8 mouse cellular contexts compared by ENCODE assay signal in the genomic region with DNA sequence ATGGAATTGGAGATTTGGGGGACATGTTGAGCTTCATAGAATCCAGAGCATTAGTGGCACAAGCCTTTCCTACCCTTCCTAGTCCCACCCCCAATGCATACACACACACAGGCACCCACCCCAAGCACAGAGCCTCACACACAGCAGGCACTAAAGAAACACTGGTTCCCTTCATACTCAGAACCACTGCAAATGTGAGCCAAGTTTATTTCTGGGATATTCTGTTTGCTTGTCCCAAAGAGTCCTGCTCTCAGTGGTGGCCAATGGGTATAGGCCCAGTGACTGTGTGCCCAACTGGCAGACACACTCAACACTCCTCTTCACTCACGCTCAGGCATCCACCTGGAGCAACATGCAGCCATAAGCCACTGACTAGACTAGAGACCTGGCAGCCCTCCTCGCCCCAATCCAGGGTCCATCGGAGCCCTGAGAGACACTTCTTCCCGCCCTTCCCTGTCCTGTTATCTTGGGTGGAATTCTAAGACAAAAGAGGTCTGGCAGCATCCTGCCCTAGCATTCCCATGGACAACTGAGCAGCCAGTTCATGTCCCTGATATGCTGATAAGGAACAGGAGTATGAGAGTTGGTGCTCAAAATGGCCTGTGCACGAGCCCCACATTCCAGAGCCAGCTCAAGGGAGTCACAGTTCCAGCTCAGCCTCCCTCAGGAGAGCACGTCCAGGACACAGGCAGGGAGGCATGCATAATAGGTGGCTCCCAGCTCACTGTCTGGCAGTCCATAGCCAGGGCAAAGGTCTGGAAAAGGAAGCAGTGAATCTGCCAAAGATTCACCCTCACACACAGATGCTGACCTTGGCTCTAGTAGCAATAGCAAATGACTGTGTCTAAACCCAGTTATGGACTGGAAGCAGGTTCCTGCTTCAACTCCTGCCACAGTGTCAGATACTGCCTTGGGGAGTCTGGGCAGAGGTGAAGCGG. TPM values are rescaled to one million over a fixed set of nuclear protein-coding genes. Genes with fewer than 3 reads are reported as not detected.
DNase-seq lines count a peak whose midpoint lies in the region; ATAC-seq and TF ChIP-seq lines count a peak whose summit lies in the region.

No protein-coding gene starts in this region.

- H3K27ac ChIP-seq in midbrain, embryonic 16.5 days (ENCODE audit: low read length) = no peak overlapping the region
- no peak overlapping the region for H3K27ac ChIP-seq in midbrain, embryonic 14.5 days (replicated peaks; ENCODE audit: low read depth, low read length)
- peak overlapping the region; percentile 93 for H3K27ac ChIP-seq in kidney, postnatal 0 days
- peak overlapping the region; percentile 20; the same call in 1 of the 2 replicates for H3K27ac ChIP-seq in stomach, postnatal 0 days (replicated peaks)
- H3K27ac ChIP-seq in midbrain, embryonic 11.5 days (ENCODE audit: low read depth, low read length) = no peak overlapping the region

- DNase-seq in cerebellum, adult 9-10 months = peak; percentile 30
- DNase-seq in cerebellum, adult 11 months = no peak
- DNase-seq in midbrain, embryonic 14.5 days = no peak
- DNase-seq in kidney, postnatal 0 days (ENCODE audit: low spot score) = peak; percentile 74
- DNase-seq in stomach, postnatal 0 days (ENCODE audit: low spot score) = peak; percentile 13
- DNase-seq in urinary bladder, adult 18-20 months (ENCODE audit: low spot score in 2 of 2) = no peak
- DNase-seq in midbrain, embryonic 11.5 days (ENCODE audit: low spot score, missing footprints) = no peak

- no peaks in the 10 kb centered on the region for H3K36me3 ChIP-seq in midbrain, embryonic 16.5 days (ENCODE audit: control insufficient read depth, insufficient read depth, low read length)
- no peaks in the 10 kb centered on the region for H3K36me3 ChIP-seq in midbrain, embryonic 14.5 days (ENCODE audit: control insufficient read depth, insufficient read depth, low read length)
- no peaks in the 10 kb centered on the region for H3K36me3 ChIP-seq in kidney, postnatal 0 days (ENCODE audit: insufficient read depth, low read length)
- H3K36me3 ChIP-seq in stomach, postnatal 0 days (ENCODE audit: control insufficient read depth, insufficient read depth, low read length) = no peaks in the 10 kb centered on the region
- no peaks in the 10 kb centered on the region for H3K36me3 ChIP-seq in midbrain, embryonic 11.5 days (ENCODE audit: control insufficient read depth, insufficient read depth, low read length)

- no peak for ATAC-seq in midbrain, embryonic 16.5 days
- ATAC-seq in midbrain, embryonic 14.5 days (ENCODE audit: low FRiP score, low TSS enrichment) = no peak
- ATAC-seq in kidney, postnatal 0 days (replicated peaks; ENCODE audit: low FRiP score, low read depth) = peak; percentile 47
- no peak for ATAC-seq in stomach, postnatal 0 days (ENCODE audit: low FRiP score, low TSS enrichment)
- ATAC-seq in midbrain, embryonic 11.5 days (ENCODE audit: low FRiP score) = no peak

- peaks cover 42% of the 10 kb centered on the region for H3K4me1 ChIP-seq in midbrain, embryonic 16.5 days (ENCODE audit: control insufficient read depth, insufficient read depth, low read length)
- H3K4me1 ChIP-seq in midbrain, embryonic 14.5 days (ENCODE audit: control insufficient read depth, insufficient read depth, low read length) = peaks cover 42% of the 10 kb centered on the region
- H3K4me1 ChIP-seq in kidney, postnatal 0 days (replicated peaks; ENCODE audit: insufficient read depth, low read length) = peaks cover 84% of the 10 kb centered on the region
- H3K4me1 ChIP-seq in stomach, postnatal 0 days (replicated peaks; ENCODE audit: control insufficient read depth, insufficient read depth) = peaks cover 40% of the 10 kb centered on the region
- peaks cover 39% of the 10 kb centered on the region for H3K4me1 ChIP-seq in midbrain, embryonic 11.5 days (ENCODE audit: control insufficient read depth, insufficient read depth, low read length)

- no peaks in the 10 kb centered on the region for H3K27me3 ChIP-seq in midbrain, embryonic 16.5 days (ENCODE audit: control insufficient read depth, insufficient read depth, low read depth, low read length)
- H3K27me3 ChIP-seq in midbrain, embryonic 14.5 days (ENCODE audit: control insufficient read depth, insufficient read depth, low read length) = no peaks in the 10 kb centered on the region
- H3K27me3 ChIP-seq in kidney, postnatal 0 days (ENCODE audit: insufficient read depth, low read length) = no peaks in the 10 kb centered on the region
- no peaks in the 10 kb centered on the region for H3K27me3 ChIP-seq in stomach, postnatal 0 days (ENCODE audit: control insufficient read depth, insufficient read depth, low read length)
- H3K27me3 ChIP-seq in midbrain, embryonic 11.5 days (ENCODE audit: control insufficient read depth, insufficient read depth, low read length) = no peaks in the 10 kb centered on the region

- 72% methylated on average over 7 of the region's 7 CpGs for WGBS in midbrain, embryonic 16.5 days
- WGBS in midbrain, embryonic 14.5 days = 70% methylated on average over 7 of the region's 7 CpGs
- WGBS in kidney, postnatal 0 days = 39% methylated on average over 7 of the region's 7 CpGs
- WGBS in stomach, postnatal 0 days = 46% methylated on average over 7 of the region's 7 CpGs
- 71% methylated on average over 7 of the region's 7 CpGs for WGBS in midbrain, embryonic 11.5 days

- H3K4me2 ChIP-seq in midbrain, embryonic 16.5 days (ENCODE audit: low read length) = no peak overlapping the region
- no peak overlapping the region for H3K4me2 ChIP-seq in midbrain, embryonic 14.5 days (ENCODE audit: low read length)
- peak overlapping the region; percentile 88 for H3K4me2 ChIP-seq in kidney, postnatal 0 days (ENCODE audit: low read length)
- H3K4me2 ChIP-seq in stomach, postnatal 0 days (replicated peaks; ENCODE audit: low read depth) = peak overlapping the region; percentile 79
- H3K4me2 ChIP-seq in midbrain, embryonic 11.5 days = no peak overlapping the region

- peak overlapping the region; percentile 6; the same call in 1 of the 2 replicates for H3K9ac ChIP-seq in midbrain, embryonic 16.5 days (ENCODE audit: low read depth, low read length)
- no peak overlapping the region for H3K9ac ChIP-seq in midbrain, embryonic 14.5 days (replicated peaks; ENCODE audit: low read length)
- H3K9ac ChIP-seq in kidney, postnatal 0 days (ENCODE audit: low read depth, low read length) = peak overlapping the region; percentile 93; the same call in 1 of the 2 replicates
- no peak overlapping the region for H3K9ac ChIP-seq in stomach, postnatal 0 days (ENCODE audit: low read length)
- no peak overlapping the region for H3K9ac ChIP-seq in midbrain, embryonic 11.5 days (ENCODE audit: low read length)

- no peak overlapping the region for H3K4me3 ChIP-seq in midbrain, embryonic 16.5 days (ENCODE audit: low read depth, low read length)
- no peak overlapping the region for H3K4me3 ChIP-seq in midbrain, embryonic 14.5 days (replicated peaks; ENCODE audit: low read depth, low read length)
- H3K4me3 ChIP-seq in kidney, postnatal 0 days (replicated peaks; ENCODE audit: low read depth, low read length) = 0 out of 2 replicates have a peak overlapping the region, but pooled peaks have one; percentile 78
- no peak overlapping the region for H3K4me3 ChIP-seq in stomach, postnatal 0 days (ENCODE audit: low read depth, low read length)
- no peak overlapping the region for H3K4me3 ChIP-seq in midbrain, embryonic 11.5 days (ENCODE audit: low read depth, low read length)

- no peak for TF ChIP-seq CTCF in kidney, postnatal 0 days (IDR thresholded peaks at IDR 0.05; ENCODE audit: low read depth)
- no peak for TF ChIP-seq CTCF in stomach, postnatal 0 days (IDR thresholded peaks at IDR 0.05; ENCODE audit: low read depth)

- no peak for TF ChIP-seq EP300 in stomach, postnatal 0 days (optimal IDR thresholded peaks at IDR 0.05)

- H3K9me3 ChIP-seq in midbrain, embryonic 16.5 days (replicated peaks; ENCODE audit: control insufficient read depth, low read length, poor library complexity, severe bottlenecking) = no peaks in the 10 kb centered on the region
- H3K9me3 ChIP-seq in midbrain, embryonic 14.5 days (ENCODE audit: control insufficient read depth, low read length) = no peaks in the 10 kb centered on the region
- no peaks in the 10 kb centered on the region for H3K9me3 ChIP-seq in kidney, postnatal 0 days (replicated peaks; ENCODE audit: low read length)
- H3K9me3 ChIP-seq in stomach, postnatal 0 days (ENCODE audit: control insufficient read depth, low read length) = no peaks in the 10 kb centered on the region
- H3K9me3 ChIP-seq in midbrain, embryonic 11.5 days (ENCODE audit: control insufficient read depth, low read length) = no peaks in the 10 kb centered on the region

RNA-seq across cellular contexts. Expression of gene Bcar1, which starts 14.1 kb away (rescaled TPM):
- polyA plus RNA-seq in midbrain, embryonic 16.5 days (2015; fragmentation: Nextera tagmentation; extraction: Ambion mirVana) = 41.5 and 43.3 TPM in 2 replicates
- 43.7 and 52.7 TPM in 2 replicates for polyA plus RNA-seq in midbrain, embryonic 14.5 days (2014; fragmentation: Nextera tagmentation; extraction: Ambion mirVana)
- 48.7 and 49.1 TPM in 2 replicates for polyA plus RNA-seq in kidney, postnatal 0 days (2015; fragmentation: Nextera tagmentation; extraction: Ambion mirVana)
- 22.6 and 27.4 TPM in 2 replicates for polyA plus RNA-seq in stomach, postnatal 0 days (2015; fragmentation: Nextera tagmentation; extraction: Ambion mirVana)
- polyA plus RNA-seq in midbrain, embryonic 11.5 days (2014; fragmentation: Nextera tagmentation; extraction: Ambion mirVana) = 36.2 and 42.1 TPM in 2 replicates

RNA-seq across cellular contexts. Expression of gene Ctrb1, which starts 38.7 kb away (rescaled TPM):
- not detected in 2 replicates for polyA plus RNA-seq in midbrain, embryonic 16.5 days (2015; fragmentation: Nextera tagmentation; extraction: Ambion mirVana)
- not detected in 2 replicates for polyA plus RNA-seq in midbrain, embryonic 14.5 days (2014; fragmentation: Nextera tagmentation; extraction: Ambion mirVana)
- polyA plus RNA-seq in kidney, postnatal 0 days (2015; fragmentation: Nextera tagmentation; extraction: Ambion mirVana) = not detected in 2 replicates
- polyA plus RNA-seq in stomach, postnatal 0 days (2015; fragmentation: Nextera tagmentation; extraction: Ambion mirVana) = 20.2 and 24.1 TPM in 2 replicates
- not detected in 2 replicates for polyA plus RNA-seq in midbrain, embryonic 11.5 days (2014; fragmentation: Nextera tagmentation; extraction: Ambion mirVana)

Comparison
In these comparisons a context has a peak if more than half of its experiments do, and no peak if none do; other contexts are left out.
1. DNase-seq: peak in cerebellum, adult 9-10 months (single experiment), kidney, postnatal 0 days (single experiment) and stomach, postnatal 0 days (single experiment); none in cerebellum, adult 11 months (single experiment), midbrain, embryonic 14.5 days (single experiment), urinary bladder, adult 18-20 months (0 of 2) and midbrain, embryonic 11.5 days (single experiment).
2. H3K9ac ChIP-seq: peak in midbrain, embryonic 16.5 days (single experiment) and kidney, postnatal 0 days (single experiment); none in midbrain, embryonic 14.5 days (single experiment), stomach, postnatal 0 days (single experiment) and midbrain, embryonic 11.5 days (single experiment).
3. H3K27ac ChIP-seq: peak in kidney, postnatal 0 days (single experiment) and stomach, postnatal 0 days (single experiment); none in midbrain, embryonic 16.5 days (single experiment), midbrain, embryonic 14.5 days (single experiment) and midbrain, embryonic 11.5 days (single experiment).
4. H3K4me2 ChIP-seq: peak in kidney, postnatal 0 days (single experiment) and stomach, postnatal 0 days (single experiment); none in midbrain, embryonic 16.5 days (single experiment), midbrain, embryonic 14.5 days (single experiment) and midbrain, embryonic 11.5 days (single experiment).
5. RNA of gene Ctrb1, which starts 38.7 kb away (polyA plus RNA-seq): 20.2 to 24.1 TPM in stomach, postnatal 0 days; not detected in midbrain, embryonic 16.5 days, not detected in midbrain, embryonic 14.5 days, not detected in kidney, postnatal 0 days and not detected in midbrain, embryonic 11.5 days; every median in the first group is over 10 times any median in the second.